Mouse (Mus musculus) urinary bladder, postnatal 36 days (tissue): ENCODE data around the gene Sema4b.

Experiments
- DNase-seq, 2 experiments: peaks; one replicate each; pipeline ENCODE4 v3.0.0; 2022; ENCODE audit warnings: low spot score in 2 of 2, mixed read lengths in 1 of 2

The Sema4b gene

GRCm38 (mm10) chr7:80197941-80198778 is 11.5 kb downstream of the Sema4b start:
- peak; percentile 76 to 85 for DNase-seq

GRCm38 (mm10) chr7:80198863-80199262 is 12.2 kb downstream of the Sema4b start:
- no peak for DNase-seq

DNA sequence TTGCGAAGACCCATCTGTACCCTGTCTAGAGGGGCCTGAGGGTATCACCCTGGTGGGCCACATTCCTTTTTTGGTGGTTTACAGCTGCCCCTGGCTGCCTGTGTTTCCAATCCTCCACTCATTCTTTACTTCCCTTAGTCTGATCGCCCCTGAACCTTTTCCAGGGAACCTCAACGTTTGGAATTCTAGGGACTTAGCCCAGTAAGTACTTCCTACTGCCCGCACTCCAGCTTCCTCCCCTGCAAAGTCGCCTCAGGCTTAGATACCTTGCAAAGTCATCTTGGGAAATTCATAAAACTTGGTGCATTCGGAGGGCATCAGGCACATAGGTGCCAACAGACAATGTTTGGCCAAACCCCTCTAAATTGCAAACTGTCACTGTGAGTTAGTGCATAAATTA is 12.6 kb downstream of the Sema4b start:
- DNase-seq = no peak

DNA sequence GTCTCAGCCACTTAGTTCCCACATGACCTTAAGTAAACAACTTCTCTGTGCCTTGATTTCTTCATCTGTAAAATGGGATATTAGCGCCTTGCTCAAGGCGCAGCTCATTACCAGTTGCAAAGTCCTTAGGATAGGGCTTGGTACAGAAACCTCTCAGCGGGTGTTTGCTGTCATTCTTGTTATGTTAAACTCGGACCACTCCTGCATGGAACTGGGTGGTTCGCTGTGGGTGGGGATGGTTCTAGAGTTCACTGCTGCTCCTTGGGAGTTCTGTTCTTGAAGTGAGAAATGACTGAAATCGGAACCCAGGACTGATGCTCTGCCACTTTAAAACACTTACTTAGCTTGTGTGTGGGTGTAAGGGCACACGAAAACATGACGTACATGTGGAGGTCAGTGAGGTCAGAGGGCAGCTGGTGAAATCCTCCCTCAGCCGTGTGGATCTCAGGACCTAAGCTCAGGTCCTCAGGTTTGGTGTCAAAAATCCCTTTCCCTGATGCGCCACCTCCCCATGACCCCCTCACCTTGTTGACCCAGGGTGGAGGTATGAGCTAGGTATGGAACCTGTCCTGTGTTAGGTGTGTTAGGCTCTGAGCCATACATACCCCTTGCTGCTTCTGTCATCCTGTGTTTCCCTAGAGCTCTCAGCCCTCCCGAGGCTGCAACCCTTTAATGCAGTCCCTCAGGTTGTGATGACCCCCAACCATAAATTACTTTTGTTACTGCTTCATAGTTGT is 13.4 kb downstream of the Sema4b start:
- no peak for DNase-seq

DNA sequence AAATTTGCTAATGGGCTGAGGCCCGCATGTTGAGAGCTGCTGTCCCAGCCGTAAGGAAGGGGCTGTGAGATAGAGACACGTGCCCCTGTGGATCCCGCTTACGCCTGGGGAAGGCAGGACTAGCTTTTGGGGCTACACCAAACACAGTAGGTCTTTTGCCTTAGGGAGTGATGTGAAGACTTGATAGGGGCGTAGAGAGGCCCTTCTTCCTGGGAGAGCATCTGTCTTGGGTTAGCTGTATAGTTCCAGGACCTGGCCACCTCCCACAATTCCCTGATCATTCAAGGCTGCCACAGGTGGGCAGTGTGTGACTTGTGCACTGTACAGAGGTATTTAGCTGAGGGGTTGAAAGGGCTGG is 13.9 kb downstream of the Sema4b start:
- no peak for DNase-seq

DNA sequence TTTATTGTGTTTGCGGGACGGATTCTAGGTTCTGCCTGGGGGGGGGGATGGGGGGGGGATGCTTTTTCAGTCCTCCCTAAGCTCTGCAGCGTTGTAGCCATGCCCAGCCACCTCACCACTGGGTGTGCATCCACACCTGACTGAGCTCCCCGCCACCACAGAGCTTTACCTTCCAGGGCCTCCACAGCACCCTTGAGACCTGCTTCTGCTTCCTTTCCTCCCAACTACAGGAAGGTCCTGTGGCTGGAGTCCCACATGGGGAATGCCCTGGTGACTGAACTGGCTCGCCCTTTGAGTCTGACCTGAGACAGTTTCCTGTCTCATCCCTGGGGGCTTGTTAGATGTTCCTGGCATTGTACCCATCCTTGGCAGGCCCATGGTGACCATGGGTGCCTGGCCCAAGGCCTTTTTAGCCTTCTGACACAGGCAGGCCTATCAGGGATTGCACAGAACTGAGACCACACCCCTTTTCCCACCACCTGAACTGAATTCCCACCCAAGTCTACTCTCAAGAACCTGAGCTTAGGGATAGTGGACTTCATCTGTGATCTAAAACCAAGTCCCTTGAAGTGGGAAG is 14.4 kb downstream of the Sema4b start:
- DNase-seq = no peak

DNA sequence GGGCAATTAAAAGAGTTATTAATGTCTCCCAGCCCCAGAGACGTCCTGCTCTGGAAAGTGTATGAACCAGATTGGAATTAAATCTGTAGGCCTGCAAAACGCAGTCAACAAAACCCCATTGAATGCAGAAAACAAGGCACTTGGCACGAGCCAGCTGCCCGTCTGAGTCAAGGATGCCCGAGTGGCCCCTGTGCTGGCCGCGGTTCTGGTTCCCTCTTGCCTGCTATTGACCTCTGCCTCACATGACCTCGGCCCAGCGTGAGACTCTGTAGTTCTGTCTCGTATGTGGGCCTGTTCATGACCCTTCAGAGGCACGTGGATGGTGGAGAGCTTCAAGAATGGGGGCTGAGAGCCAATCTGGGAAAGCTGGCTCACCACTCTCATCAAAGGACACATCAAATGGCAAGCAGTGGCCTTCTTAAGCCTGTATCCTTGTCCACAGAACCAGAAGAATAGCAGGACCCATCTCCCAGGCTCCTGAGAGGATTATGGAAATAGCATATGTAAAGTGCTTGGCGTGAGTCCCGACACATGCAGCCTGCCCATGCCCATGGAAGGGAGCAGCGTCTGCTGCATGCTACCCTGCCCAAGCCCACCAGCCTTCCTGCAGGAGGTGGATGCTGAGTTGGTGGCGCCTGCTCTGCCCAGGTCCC is 15.4 kb downstream of the Sema4b start:
- DNase-seq = no peak

- DNase-seq = no peak
Observed at GRCm38 (mm10) chr7:80202961-80203360, 16.3 kb downstream of the Sema4b start.

- no peak for DNase-seq
Observed at GRCm38 (mm10) chr7:80203638-80204096, 17.0 kb downstream of the Sema4b start.

DNA sequence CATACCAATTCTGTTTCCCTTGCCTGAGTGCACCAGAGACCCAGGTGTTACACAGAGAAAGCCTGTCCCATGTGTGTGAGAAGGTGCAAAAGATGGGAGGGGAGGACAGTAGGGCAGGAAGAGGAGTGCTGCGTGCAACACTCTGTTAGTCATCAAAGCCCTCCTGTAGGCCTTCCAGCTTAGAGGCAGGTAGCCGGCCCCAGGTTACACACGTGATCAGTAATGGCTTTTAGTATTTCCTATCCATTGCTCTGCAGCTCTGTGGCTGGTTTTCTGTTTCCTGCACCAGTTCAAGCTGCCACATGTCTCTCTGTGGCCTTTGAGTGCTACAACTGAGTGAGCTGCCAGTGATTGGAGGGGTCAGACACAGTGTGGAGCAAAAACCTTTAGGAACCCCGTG is 17.7 kb downstream of the Sema4b start:
- no peak for DNase-seq

DNA sequence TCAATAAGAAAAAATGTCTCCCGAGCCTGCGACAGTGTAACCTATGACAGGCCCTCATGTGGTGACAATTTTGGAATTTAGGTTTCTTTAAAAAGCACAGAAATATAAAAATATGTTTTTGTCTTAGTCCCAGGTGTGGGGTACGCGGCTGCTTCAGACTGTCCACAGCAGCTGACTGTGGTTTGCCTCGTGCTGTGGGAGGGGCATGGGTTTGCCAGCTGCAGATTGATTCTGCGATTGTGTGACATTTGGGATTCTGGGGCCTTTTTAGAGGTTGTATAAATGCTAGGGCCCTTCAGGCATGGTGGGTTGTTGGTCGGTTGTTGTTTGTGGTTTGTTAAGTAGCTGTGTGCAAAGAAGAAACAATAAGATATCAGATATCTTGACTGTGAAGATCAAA is 18.3 kb downstream of the Sema4b start:
- DNase-seq = no peak

GRCm38 (mm10) chr7:80205705-80206589 is 19.3 kb downstream of the Sema4b start:
- DNase-seq = no peak

- peak; percentile 52 to 64 for DNase-seq
Observed at GRCm38 (mm10) chr7:80207314-80207731, 20.7 kb downstream of the Sema4b start.

DNA sequence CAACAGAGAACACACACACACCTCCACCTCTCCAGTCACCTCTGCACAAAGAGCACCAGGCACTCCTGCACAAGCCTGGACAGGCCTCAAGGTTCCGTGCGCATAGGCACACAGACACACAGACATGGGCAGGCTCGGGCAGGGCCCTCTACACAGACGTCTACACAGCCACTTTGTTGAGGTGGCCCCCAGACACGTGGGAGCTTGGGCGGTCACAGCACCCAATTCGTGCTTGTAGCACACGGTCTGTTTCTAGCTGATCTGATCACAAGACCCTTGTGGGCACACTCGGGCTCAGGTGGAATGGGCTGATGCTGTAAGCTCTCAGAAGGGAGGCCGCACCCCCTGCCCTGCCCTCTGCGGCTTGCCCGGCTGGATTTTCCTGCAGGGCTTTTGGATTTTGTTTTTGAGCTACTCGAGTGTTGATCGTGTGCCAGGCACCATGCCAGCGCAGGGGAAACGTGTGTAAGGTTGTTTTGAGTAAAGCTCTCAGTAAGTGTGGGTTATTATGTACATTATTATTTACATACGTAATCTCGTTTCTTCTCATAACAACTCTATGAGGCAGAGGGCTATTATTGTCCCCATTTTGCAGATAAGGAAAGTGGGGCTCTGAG is 21.5 kb downstream of the Sema4b start:
- peak; percentile 79 to 82 for DNase-seq

DNA sequence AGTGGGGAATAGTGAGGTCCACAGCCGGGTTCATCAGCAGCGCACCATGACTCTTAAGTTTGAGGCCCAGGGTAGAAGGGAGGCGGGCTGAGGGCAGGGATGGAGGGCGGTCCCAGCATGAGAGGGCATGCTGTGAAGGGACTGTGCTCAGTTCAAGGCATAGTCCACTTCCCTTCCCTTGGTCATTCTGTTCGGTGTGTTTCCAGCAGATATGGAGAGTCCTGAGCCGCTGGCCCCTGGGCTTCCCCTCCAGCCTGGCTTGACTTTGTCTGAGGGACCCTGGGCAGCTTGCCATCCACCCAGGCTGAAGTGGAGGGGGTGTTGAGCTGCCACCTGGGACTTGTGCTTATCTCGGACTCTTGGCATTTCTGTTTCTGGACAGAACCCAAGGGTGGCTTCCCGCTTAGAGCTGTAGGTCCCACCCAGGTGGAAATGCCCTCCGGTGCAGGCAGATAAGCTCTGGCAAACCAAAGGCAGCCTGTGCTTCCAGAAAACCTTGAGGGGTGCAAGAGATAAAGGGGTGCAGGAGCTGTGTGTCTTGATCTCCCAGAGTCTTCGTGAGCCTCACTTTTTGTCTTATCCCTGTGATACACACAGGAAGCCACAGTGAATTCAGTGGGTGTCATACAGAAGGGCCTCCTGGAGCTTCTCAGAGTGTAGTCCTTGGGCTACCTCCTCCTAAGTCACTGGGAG is 22.2 kb downstream of the Sema4b start:
- DNase-seq = peak in 1 of 2 experiments; percentile 40

- no peak for DNase-seq
Observed at GRCm38 (mm10) chr7:80209669-80210068, 23.0 kb downstream of the Sema4b start.

GRCm38 (mm10) chr7:80210982-80211381 is 24.3 kb downstream of the Sema4b start:
- DNase-seq = no peak

GRCm38 (mm10) chr7:80213604-80214003 is 27.0 kb downstream of the Sema4b start:
- no peak for DNase-seq

DNA sequence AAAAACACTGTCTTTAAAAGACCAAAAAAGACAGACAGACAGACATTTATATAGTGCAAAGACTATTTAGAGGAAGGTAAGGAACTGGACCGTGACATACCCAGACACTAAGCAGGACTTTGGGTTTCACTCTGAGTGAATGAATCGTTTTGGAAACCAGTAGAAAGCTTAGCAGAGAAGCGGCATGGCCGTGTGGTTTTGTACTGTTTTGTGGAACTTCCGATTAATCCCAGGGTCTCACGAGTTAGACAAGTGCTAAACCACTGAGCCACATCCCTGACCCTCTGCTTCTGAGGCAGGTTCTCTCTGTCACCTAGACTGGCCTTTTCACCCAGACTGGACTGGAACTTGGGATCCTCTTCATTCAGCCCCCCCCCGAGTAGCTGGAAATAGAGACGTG is 27.8 kb downstream of the Sema4b start:
- DNase-seq = no peak

GRCm38 (mm10) chr7:80215398-80215797 is 28.8 kb downstream of the Sema4b start:
- peak; percentile 65 to 74 for DNase-seq
